Mouse (Mus musculus): Measurements from ENCODE around the gene Fads6. TPM values are rescaled to one million over a fixed set of nuclear protein-coding genes. Genes with fewer than 3 reads are reported as not detected.

Fads6 gene
- polyA plus RNA-seq, 1 experiment from 2014 or later: 0.43 TPM

- no peak for ATAC-seq
- H3K9ac ChIP-seq (replicated peaks): no peak overlapping the region
- 75% methylated on average over 4 of the region's 4 CpGs for WGBS
These were observed 12.2 kb downstream of the Fads6 start for GRCm38 (mm10) chr11:115285282-115285681.

GRCm38 (mm10) chr11:115283891-115284620, 13.4 kb downstream of the Fads6 start:
- Histone ChIP-seq H3K4me2 (replicated peaks) (no peak overlapping the region), H3K36me3 (no peaks in the 10 kb centered on the region), H3K9ac (replicated peaks) (no peak overlapping the region), H3K27me3 (no peaks in the 10 kb centered on the region), H3K4me1 (replicated peaks) (peaks cover 10% of the 10 kb centered on the region; the same call in 1 of the 2 replicates), H3K9me3 (no peaks in the 10 kb centered on the region), H3K27ac (no peak overlapping the region), H3K4me3 (replicated peaks) (no peak overlapping the region)
- 85% methylated on average over 12 of the region's 12 CpGs for WGBS
- no peak for ATAC-seq

More at GRCm38 (mm10) chr11:115285282-115285681, 12.2 kb downstream of the Fads6 start:
- Histone ChIP-seq H3K4me2 (replicated peaks) (no peak overlapping the region), H3K9me3 (no peaks in the 10 kb centered on the region), H3K4me1 (replicated peaks) (peaks cover 10% of the 10 kb centered on the region; the same call in 1 of the 2 replicates), H3K27ac (no peak overlapping the region), H3K27me3 (no peaks in the 10 kb centered on the region), H3K4me3 (replicated peaks) (no peak overlapping the region), H3K36me3 (no peaks in the 10 kb centered on the region)

- WGBS: 78% methylated on average over 9 of the region's 9 CpGs
- no peak overlapping the region for H3K9ac ChIP-seq (replicated peaks)
- ATAC-seq: no peak
These were observed 14.0 kb downstream of the Fads6 start for GRCm38 (mm10) chr11:115283486-115283765.

GRCm38 (mm10) chr11:115282723-115283485, 14.6 kb downstream of the Fads6 start:
- Histone ChIP-seq H3K27me3 (no peaks in the 10 kb centered on the region), H3K4me2 (replicated peaks) (no peak overlapping the region), H3K4me1 (replicated peaks) (peaks cover 12% of the 10 kb centered on the region), H3K36me3 (no peaks in the 10 kb centered on the region), H3K9ac (replicated peaks) (no peak overlapping the region), H3K27ac (no peak overlapping the region), H3K9me3 (no peaks in the 10 kb centered on the region), H3K4me3 (replicated peaks) (no peak overlapping the region)
- WGBS: 74% methylated on average over 8 of the region's 8 CpGs
- no peak for ATAC-seq

More at GRCm38 (mm10) chr11:115283486-115283765, 14.0 kb downstream of the Fads6 start:
- no peak overlapping the region for H3K4me2 ChIP-seq (replicated peaks)
- no peaks in the 10 kb centered on the region for H3K36me3 ChIP-seq
- H3K27ac ChIP-seq: no peak overlapping the region
- H3K4me3 ChIP-seq (replicated peaks): no peak overlapping the region
- H3K27me3 ChIP-seq: no peaks in the 10 kb centered on the region
- H3K9me3 ChIP-seq: no peaks in the 10 kb centered on the region
- peaks cover 10% of the 10 kb centered on the region; the same call in 1 of the 2 replicates for H3K4me1 ChIP-seq (replicated peaks)

GRCm38 (mm10) chr11:115282295-115282694, 15.2 kb downstream of the Fads6 start:
- Histone ChIP-seq H3K9me3 (no peaks in the 10 kb centered on the region), H3K4me2 (replicated peaks) (no peak overlapping the region), H3K27me3 (no peaks in the 10 kb centered on the region), H3K27ac (no peak overlapping the region), H3K9ac (replicated peaks) (0 out of 2 replicates have a peak overlapping the region, but pooled peaks have one; percentile 10), H3K36me3 (no peaks in the 10 kb centered on the region), H3K4me1 (replicated peaks) (peaks cover 17% of the 10 kb centered on the region), H3K4me3 (replicated peaks) (no peak overlapping the region)
- WGBS: 83% methylated on average over 8 of the region's 8 CpGs
- ATAC-seq: no peak

- no peaks in the 10 kb centered on the region for H3K27me3 ChIP-seq
- no peak overlapping the region for H3K9ac ChIP-seq (replicated peaks)
- H3K4me1 ChIP-seq (replicated peaks): peaks cover 24% of the 10 kb centered on the region
- H3K27ac ChIP-seq: no peak overlapping the region
- no peak overlapping the region for H3K4me2 ChIP-seq (replicated peaks)
- no peaks in the 10 kb centered on the region for H3K9me3 ChIP-seq
- 67% methylated on average over 1 of the region's 1 CpGs for WGBS
- H3K4me3 ChIP-seq (replicated peaks): no peak overlapping the region
- no peak for ATAC-seq
- H3K36me3 ChIP-seq: no peaks in the 10 kb centered on the region
These were observed 17.7 kb downstream of the Fads6 start for GRCm38 (mm10) chr11:115279726-115280125.

GRCm38 (mm10) chr11:115278176-115278575, 19.3 kb downstream of the Fads6 start:
- Histone ChIP-seq H3K4me3 (replicated peaks) (0 out of 2 replicates have a peak overlapping the region, but pooled peaks have one; percentile 64), H3K4me1 (replicated peaks) (peaks cover 27% of the 10 kb centered on the region), H3K27ac (no peak overlapping the region), H3K9me3 (no peaks in the 10 kb centered on the region), H3K27me3 (no peaks in the 10 kb centered on the region), H3K4me2 (replicated peaks) (peak overlapping the region; percentile 74), H3K36me3 (no peaks in the 10 kb centered on the region), H3K9ac (replicated peaks) (no peak overlapping the region)
- ATAC-seq: no peak
- 80% methylated on average over 6 of the region's 6 CpGs for WGBS

- peak overlapping the region; percentile 89 for H3K27ac ChIP-seq
- peak overlapping the region; percentile 74 for H3K4me2 ChIP-seq (replicated peaks)
- no peaks in the 10 kb centered on the region for H3K36me3 ChIP-seq
- no peaks in the 10 kb centered on the region for H3K9me3 ChIP-seq
- peak overlapping the region; percentile 67 for H3K9ac ChIP-seq (replicated peaks)
- H3K4me3 ChIP-seq (replicated peaks): peak overlapping the region; percentile 64
- ATAC-seq: no peak
- 19% methylated on average over 7 of the region's 7 CpGs for WGBS
- peaks cover 29% of the 10 kb centered on the region for H3K4me1 ChIP-seq (replicated peaks)
- H3K27me3 ChIP-seq: no peaks in the 10 kb centered on the region
These were observed 19.9 kb downstream of the Fads6 start for GRCm38 (mm10) chr11:115277604-115277975.

GRCm38 (mm10) chr11:115276780-115277603, 20.5 kb downstream of the Fads6 start, which contains the start of gene Fdxr:
TSS of gene Fdxr (minus strand) at chr11:115277050.
- Histone ChIP-seq H3K36me3 (0 out of 2 replicates have a peak, but pooled peaks cover under 1% of the 10 kb centered on the region), H3K9ac (replicated peaks) (peak within 1 kb of the TSS; percentile 80), H3K27me3 (no peaks in the 10 kb centered on the region), H3K27ac (peak within 1 kb of the TSS; percentile 89), H3K4me1 (replicated peaks) (peaks cover 29% of the 10 kb centered on the region), H3K4me2 (replicated peaks) (peak within 1 kb of the TSS; percentile 75), H3K9me3 (no peaks in the 10 kb centered on the region), H3K4me3 (replicated peaks) (peak within 1 kb of the TSS; percentile 64)
- WGBS: under 1% methylated on average over 42 of the region's 42 CpGs
- peak; percentile 97 for ATAC-seq

- Histone ChIP-seq H3K9me3 (no peaks in the 10 kb centered on the region), H3K4me2 (replicated peaks) (peak overlapping the region; percentile 75), H3K4me3 (replicated peaks) (peak overlapping the region; percentile 64), H3K27ac (peak overlapping the region; percentile 89), H3K27me3 (no peaks in the 10 kb centered on the region), H3K4me1 (replicated peaks) (peaks cover 29% of the 10 kb centered on the region), H3K9ac (replicated peaks) (peak overlapping the region; percentile 80), H3K36me3 (peaks cover 8% of the 10 kb centered on the region; the same call in 1 of the 2 replicates)
- WGBS: 69% methylated on average over 3 of the region's 3 CpGs
- no peak for ATAC-seq
These were observed 21.5 kb downstream of the Fads6 start for GRCm38 (mm10) chr11:115275954-115276353.

- ATAC-seq: no peak
- Histone ChIP-seq H3K9ac (replicated peaks) (peak overlapping the region; percentile 80; the same call in 1 of the 2 replicates), H3K9me3 (no peaks in the 10 kb centered on the region), H3K27ac (no peak overlapping the region), H3K4me3 (replicated peaks) (peak overlapping the region; percentile 64), H3K4me1 (replicated peaks) (peaks cover 29% of the 10 kb centered on the region), H3K4me2 (replicated peaks) (peak overlapping the region; percentile 75), H3K36me3 (peaks cover 8% of the 10 kb centered on the region; the same call in 1 of the 2 replicates), H3K27me3 (no peaks in the 10 kb centered on the region)
- WGBS: 91% methylated on average over 6 of the region's 6 CpGs
These were observed 22.0 kb downstream of the Fads6 start for GRCm38 (mm10) chr11:115275509-115275908.
